Mouse (Mus musculus) megakaryocyte-erythroid progenitor cell, adult 5-6 weeks (primary cell): ENCODE measurements around the gene Pbx4. TPM values are rescaled to one million over a fixed set of nuclear protein-coding genes. Genes with fewer than 3 reads are reported as not detected.

Source experiments
- ATAC-seq: replicated peaks from 2 replicates; pipeline ENCODE4 v1.8.0; 2016; ENCODE audit warnings: mild to moderate bottlenecking, inconsistent platforms; ENCODE audit not compliant: severe bottlenecking, poor library complexity, low FRiP score, low TSS enrichment
- total RNA-seq, 2 experiments: library from RNA; stranded (forward) in 1 of 2; stranded (reverse) in 1 of 2; fragments of 200-1000, 215-1000 nt in 1 of 2; fragments of >200 nt in 1 of 2; fragmentation: Nextera tagmentation in 1 of 2; gene quantifications; 2 replicates each; pipeline ENCODE4 v1.2.3; 2014 to 2017

Gene Pbx4
- total RNA-seq, 2 experiments from 2014 or later, result 20.7 to 72.8 TPM

- 0 out of 2 replicates have a peak, but pooled peaks have one; percentile 23 for ATAC-seq
Observed at GRCm38 (mm10) chr8:69864180-69864579, 31.9 kb downstream of the Pbx4 start.

DNA sequence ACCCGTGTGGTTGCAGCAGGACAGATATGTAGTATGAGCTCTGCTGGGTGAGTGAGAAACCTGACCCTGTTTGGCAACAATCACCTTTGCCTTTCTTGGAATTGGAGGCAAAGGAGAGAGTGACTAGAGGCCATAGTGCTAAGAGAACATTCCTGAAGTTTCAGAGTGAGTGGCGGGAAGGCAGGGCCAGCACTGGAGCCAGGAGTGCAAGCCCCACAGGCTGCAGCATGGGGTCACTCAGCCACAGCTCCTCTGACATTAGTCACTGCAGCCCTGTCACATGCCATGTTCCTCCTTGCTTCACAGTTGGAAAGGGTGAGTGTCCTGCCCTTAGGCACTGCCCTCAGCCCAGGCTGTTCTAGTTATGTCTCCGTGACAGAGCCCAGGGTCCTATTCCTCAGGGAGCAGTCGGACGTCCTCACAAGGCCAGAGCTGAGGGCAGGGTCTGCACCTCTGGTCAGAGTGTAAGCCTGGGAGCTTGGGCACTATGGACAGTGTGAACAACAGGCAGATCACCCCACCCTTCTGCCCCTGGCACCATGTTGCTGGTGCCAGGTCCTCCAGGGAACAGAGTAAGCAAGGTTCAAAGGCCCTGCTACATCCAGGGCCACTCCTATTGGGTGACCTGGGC lies 35.5 kb downstream of the Pbx4 start:
- no peak for ATAC-seq

DNA sequence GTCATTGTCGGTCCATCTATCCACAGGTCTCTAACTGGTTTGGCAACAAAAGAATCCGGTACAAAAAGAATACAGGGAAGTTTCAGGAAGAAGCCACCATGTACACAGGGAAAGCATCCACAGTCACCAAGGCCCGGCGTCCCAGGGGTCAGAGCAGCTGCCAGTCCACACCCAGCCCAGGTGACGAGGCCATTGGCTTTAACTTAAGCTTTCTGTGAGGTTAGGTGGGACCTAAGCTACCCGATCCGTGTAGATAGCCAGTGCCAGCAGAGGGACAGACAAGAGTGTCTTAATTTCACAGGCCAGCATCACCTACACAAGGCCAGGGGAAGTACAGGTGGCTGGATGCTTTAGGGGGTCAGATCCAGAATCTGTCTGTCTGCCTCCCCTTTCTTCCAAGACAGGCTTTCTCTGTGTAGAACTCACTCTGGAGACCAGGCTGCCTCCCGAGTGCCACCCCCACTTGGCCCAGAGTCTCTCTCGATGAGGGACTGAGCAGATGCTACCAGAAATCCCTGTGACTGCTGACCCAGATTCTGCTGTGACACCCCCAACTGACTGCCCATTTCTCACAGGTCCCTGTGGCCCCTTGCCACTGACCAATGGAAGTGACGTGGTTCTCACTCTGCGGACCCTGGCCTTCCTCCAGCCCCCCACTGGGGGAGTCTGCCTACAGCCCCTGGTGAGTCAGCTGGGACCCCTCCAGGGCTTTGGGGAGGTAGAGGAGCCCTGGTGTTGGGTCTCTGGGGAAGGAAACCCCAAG lies 37.9 kb downstream of the Pbx4 start:
- no peak for ATAC-seq

- no peak for ATAC-seq
Observed at GRCm38 (mm10) chr8:69870907-69871306, 38.6 kb downstream of the Pbx4 start.

DNA sequence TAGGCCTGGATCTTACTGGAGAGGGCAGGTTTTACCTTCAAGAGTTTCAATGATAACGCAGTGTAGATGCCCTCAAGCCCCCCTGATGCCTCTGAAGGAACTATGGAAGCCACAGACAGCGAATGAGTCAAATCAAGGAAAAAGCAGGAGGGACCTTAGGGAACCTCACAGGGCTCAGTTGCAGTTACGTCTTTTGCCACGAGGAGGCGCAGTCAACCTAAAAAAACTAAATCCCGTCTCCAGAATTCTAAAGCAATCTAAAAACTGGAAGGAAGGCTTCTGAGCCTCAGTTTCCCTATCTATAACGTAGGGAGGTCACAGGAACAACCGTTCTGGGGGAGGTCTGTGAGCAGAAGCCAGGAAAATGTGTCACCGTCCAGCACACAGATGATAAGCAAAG lies 41.9 kb downstream of the Pbx4 start:
- ATAC-seq, result peak; percentile 39; the same call in 1 of the 2 replicates

GRCm38 (mm10) chr8:69874654-69875053 lies 42.4 kb downstream of the Pbx4 start:
- ATAC-seq, result no peak

- no peak for ATAC-seq
Observed at GRCm38 (mm10) chr8:69876097-69876496, 43.8 kb downstream of the Pbx4 start.

DNA sequence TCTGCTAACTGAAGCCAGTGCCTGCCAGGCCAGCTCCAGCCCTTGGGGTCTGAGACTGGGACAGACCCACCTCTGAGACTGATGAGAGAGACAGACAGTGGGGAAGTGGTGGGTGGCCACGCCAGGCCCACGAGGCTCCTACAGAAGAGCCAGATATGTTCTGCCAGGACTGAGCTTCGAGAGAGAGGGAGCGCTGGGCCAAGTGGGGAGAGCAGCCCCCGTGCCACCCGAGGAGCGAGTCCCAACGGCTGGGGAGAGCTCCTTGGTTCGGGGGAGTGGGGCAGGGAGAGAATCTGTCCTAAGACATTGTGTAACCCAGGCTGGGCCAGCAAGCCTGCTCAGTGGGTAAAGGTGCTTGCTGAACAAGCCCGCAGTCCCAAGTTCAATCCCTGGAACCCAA lies 44.7 kb downstream of the Pbx4 start:
- no peak for ATAC-seq

- no peak for ATAC-seq
Observed at GRCm38 (mm10) chr8:69877396-69877795, 45.1 kb downstream of the Pbx4 start.

GRCm38 (mm10) chr8:69877992-69878391 lies 45.7 kb downstream of the Pbx4 start:
- no peak for ATAC-seq

- ATAC-seq, result no peak
Observed at GRCm38 (mm10) chr8:69879678-69880077, 47.4 kb downstream of the Pbx4 start.

DNA sequence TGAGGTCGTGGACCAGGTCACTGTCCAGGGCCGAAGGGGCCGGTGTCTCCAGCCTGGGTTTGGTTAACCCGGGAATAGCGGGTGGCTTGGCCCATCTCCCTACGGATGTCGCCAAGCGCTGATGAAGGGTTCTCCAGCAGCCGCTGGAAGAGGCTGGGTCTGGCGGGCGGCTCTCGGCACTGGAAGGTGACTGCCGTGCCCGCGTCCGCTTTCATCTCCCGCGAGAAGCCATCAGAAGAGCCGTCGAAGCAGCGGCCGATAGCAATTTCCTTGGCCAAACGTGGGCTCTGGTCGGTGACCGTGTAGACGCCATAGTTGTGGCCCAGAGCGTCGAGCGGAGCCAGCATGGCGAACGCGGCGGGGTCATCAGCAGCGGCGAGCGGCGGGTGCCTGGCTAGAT lies 48.5 kb downstream of the Pbx4 start:
- ATAC-seq, result no peak

DNA sequence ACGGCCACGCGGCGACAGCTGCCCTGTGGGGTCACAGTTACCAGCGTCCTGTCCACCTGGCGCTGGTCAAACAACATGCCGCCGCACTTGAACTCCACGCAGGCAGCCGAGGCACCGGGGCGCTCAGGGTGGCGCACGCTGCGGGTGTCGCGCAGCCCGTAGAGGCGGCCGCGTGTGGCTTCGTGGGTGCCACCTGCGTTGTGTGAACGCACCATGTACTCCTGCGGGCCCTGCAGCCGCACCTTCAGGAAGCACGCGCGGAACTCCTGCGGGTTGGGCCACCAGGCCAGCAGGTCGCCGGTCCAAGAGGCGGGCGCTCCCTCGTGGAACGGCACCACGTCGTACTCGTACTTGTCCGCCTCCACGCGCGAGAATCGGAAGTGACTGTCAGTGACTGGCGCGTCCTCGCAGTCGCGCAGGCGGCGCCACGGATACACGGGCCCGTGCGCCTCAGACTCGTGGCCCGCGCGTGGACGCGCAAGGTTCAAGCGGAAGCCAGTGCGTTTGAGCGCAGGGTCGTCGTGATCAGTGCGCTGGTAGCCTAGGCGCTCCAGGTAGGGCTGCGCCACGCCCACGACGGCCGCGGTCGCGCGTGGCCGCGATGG lies 49.1 kb downstream of the Pbx4 start:
- no peak for ATAC-seq

DNA sequence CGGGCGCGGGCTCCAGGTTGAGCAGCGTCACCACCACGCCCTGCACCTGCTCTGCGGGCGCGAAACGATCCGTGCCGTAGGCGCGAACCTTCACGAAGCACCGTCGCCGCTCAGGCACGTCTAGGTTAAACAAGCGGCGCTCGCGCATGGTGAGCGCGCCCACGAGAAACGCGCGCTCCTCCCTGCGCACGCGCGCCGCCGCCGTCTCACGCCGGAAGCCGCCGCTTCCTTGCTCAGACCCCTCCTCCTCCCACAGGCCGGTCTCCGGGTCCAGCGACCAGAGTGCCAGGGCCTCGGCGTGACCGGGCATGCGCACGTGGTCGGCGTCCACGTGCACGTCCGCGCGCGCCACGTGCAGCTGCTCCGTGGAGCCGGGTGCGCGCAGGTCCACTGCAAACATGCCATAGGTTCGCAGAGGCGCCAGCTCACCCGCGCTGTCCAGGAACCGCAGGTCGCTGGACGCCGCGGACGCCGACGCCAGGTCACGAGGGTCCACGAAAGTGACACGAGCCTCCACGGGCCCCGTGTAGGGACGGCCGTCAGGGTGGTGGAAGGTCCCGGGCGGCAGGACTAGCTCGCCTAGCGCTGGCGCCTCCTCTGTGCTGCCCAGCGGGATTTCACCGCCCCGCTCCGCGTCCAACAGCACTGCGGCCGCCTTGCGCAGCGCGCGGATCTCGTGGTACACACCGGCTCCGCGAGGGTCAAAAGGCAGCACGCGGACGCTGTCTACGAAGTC lies 49.9 kb downstream of the Pbx4 start:
- ATAC-seq, result no peak

GRCm38 (mm10) chr8:69882833-69883600 lies 50.7 kb downstream of the Pbx4 start:
- ATAC-seq, result no peak

DNA sequence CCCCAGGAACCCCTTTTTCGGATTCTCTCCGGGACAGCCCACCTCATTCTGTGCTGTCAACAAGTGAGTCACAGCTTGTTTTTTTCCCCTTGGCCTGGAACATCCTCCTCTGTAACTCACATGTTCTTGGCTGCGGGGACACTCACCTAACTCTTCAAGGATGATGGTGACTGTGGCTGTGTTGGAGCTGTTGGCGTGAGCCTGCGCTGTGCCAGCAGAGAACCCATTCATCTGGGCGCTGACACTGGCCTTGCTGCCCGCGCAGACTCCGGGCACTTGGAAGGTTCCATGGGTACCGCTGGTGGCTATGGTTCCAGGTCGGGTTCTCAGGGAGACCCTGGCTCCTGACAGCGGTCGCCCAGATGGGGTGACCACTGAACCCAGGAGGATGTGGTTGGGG lies 51.9 kb downstream of the Pbx4 start:
- ATAC-seq, result no peak

- no peak for ATAC-seq
Observed at GRCm38 (mm10) chr8:69887289-69888243, 55.3 kb downstream of the Pbx4 start, which contains the start of gene Cilp2. Cilp2 (minus strand) TSS chr8:69887687.

DNA sequence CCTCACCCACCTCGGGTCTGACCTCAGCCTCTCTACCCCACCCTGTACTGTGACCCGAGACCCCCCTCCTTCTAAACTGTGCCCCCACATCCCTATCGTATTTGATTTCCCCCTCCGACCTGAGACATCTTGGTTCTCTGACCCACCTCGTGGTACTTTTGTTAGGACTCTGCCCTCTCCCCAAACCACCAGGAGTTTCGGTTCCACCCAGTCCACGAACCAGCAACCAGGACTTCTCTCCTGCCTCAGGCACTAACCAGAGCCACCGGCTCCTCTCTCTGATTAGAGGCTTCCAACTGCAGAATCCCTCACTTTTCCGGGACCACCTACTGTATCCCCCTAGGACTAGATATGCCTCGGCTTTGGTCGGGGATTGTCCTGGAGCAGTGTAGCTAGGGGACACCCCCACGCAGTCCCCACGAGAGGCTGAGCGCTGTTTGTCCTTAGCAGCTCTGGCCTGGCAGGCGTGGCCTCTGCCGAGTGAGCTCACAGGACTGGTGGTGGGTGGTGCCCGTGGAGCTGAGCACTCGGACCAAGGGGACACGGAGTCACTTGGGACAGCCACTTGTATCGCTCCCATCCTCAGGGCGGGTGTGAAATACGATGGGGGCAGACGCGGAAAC lies 56.1 kb downstream of the Pbx4 start:
- ATAC-seq, result no peak
